Mouse (Mus musculus): ENCODE results near the gene Gm45711. TPM values are rescaled to one million over a fixed set of nuclear protein-coding genes. Genes with fewer than 3 reads are reported as not detected.
"Not testable (repeated sequence)": the region's sequence is repeated elsewhere in the genome, so short reads cannot be mapped to it uniquely, and the experiment has no call there.

Gm45711 gene
- polyA plus RNA-seq, 1 experiment, result not detected

DNA sequence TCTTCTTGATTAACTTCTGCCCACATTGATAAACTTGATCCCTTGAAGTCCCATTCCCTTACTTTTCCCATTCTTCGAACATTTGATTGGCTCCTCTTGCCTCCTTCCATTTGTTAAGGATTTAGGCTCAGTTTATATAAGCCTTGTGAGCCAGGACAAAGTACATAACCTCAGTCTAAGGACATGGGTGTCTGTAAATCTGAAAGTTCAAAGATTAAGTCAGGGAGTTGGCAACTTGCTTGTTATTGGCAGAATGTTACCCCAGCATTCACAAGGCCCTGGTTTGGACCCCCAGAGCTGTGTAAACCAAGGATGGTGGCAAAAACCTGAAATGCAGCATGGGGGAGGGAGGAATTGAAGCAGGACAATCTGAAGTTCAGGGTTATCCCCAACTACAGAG is 15.5 kb downstream of the Gm45711 start:
- TF ChIP-seq CTCF (IDR thresholded peaks at IDR 0.05; ENCODE audit: borderline replicate concordance, control insufficient read depth, extremely low read depth, insufficient read depth, low read length, poor library complexity) (no peak), POLR2A (IDR thresholded peaks at IDR 0.05; ENCODE audit: control insufficient read depth, extremely low read depth, insufficient read depth, low read length, poor library complexity) (no peak)
- Histone ChIP-seq H3K27ac (ENCODE audit: control insufficient read depth, insufficient read depth, low read length) (no peak overlapping the region), H3K36me3 (ENCODE audit: control insufficient read depth, insufficient read depth, low read length) (no peaks in the 10 kb centered on the region), H3K4me1 (replicated peaks; ENCODE audit: control insufficient read depth, insufficient read depth, low read length) (no peaks in the 10 kb centered on the region), H3K27me3 (ENCODE audit: control insufficient read depth, insufficient read depth, low read length) (no peaks in the 10 kb centered on the region), H3K4me3 (ENCODE audit: control insufficient read depth, insufficient read depth, low read length) (no peak overlapping the region)
- 86% methylated on average over 1 of the region's 1 CpGs for WGBS
- DNase-seq, result no peak

DNA sequence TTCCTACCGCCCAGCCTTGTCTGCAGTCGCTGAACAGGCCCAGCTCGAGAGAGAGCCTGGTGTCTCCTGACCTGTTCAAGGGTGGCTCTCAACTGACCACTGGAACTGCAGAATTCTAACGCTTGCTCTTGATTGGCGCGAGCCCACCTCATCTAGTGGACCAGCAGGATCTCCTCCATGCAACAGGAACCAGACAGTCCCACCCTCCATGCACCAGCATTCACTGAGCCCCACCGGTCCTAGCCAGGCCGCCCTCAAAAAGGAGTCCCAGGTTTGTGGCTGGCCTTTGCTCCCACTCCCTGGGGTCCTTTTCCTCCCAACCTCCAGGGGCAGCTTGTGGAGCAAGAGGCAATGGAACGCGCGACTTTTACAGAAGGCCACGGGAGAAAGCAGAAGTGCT is 16.8 kb downstream of the Gm45711 start, which contains the start of gene Cmtm2a:
TSS of gene Cmtm2a (minus strand) at position 101 of the 400 bp plus-strand sequence.
- H3K4me1 ChIP-seq (replicated peaks; ENCODE audit: control insufficient read depth, insufficient read depth, low read length); H3K4me3 ChIP-seq (ENCODE audit: control insufficient read depth, insufficient read depth, low read length); H3K27me3 ChIP-seq (ENCODE audit: control insufficient read depth, insufficient read depth, low read length); H3K36me3 ChIP-seq (ENCODE audit: control insufficient read depth, insufficient read depth, low read length); H3K27ac ChIP-seq (ENCODE audit: control insufficient read depth, insufficient read depth, low read length); DNase-seq: not testable (repeated sequence)
- WGBS, result 85% methylated on average over 12 of the region's 12 CpGs

DNA sequence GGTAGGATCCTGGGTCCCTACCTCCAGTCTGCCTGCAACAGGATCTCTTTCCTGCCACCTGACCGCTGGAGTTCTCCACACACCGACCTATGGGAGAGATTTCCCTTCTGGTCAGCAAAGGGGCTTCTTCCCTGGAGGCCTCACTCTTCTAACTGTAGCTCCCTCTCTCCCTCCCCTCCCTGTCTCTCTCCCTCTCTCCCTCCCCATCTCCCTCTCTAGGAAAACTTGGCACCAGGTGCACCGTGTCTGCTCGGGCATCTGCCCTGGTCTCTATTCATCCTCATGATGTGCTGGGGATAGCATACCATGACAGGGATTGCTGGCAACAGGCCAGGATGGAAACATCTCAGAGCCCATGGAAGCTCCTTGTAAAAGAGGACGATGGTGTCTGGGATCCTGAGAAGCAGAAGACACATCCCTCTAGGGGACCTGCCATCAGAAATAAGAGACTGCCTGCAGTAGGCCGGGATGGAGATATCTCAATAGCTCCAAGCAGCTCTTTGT is 40.9 kb downstream of the Gm45711 start:
- no peak for DNase-seq
- TF ChIP-seq POLR2A (IDR thresholded peaks at IDR 0.05; ENCODE audit: control insufficient read depth, extremely low read depth, insufficient read depth, low read length, poor library complexity) (no peak), CTCF (IDR thresholded peaks at IDR 0.05; ENCODE audit: borderline replicate concordance, control insufficient read depth, extremely low read depth, insufficient read depth, low read length, poor library complexity) (no peak)
- H3K36me3 ChIP-seq (ENCODE audit: control insufficient read depth, insufficient read depth, low read length), result peaks cover 7% of the 10 kb centered on the region
- no peaks in the 10 kb centered on the region for H3K27me3 ChIP-seq (ENCODE audit: control insufficient read depth, insufficient read depth, low read length)
- no peaks in the 10 kb centered on the region for H3K4me1 ChIP-seq (replicated peaks; ENCODE audit: control insufficient read depth, insufficient read depth, low read length)
- no peak overlapping the region for H3K4me3 ChIP-seq (ENCODE audit: control insufficient read depth, insufficient read depth, low read length)
- no peak overlapping the region for H3K27ac ChIP-seq (ENCODE audit: control insufficient read depth, insufficient read depth, low read length)
- 89% methylated on average over 6 of the region's 6 CpGs for WGBS

DNA sequence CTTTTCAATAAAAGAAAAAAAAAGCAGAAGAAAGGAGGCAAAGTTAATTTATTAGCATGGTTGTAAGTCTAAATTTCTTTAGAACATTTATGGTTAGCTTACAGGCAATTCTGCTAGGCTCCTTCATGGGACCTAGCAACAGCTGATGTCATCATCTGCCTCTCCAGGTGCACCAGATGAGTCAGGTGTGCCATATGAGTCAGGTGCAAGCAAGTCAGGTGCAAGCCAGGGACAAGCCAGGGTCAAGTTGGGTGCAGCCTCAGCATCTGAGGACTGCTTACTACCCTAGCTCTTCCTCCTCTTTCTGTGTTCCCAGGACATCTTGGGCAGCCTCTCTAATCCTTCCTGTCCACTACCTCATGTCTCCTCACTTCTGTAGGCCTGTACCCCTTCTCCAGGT is 41.5 kb downstream of the Gm45711 start:
- TF ChIP-seq POLR2A (IDR thresholded peaks at IDR 0.05; ENCODE audit: control insufficient read depth, extremely low read depth, insufficient read depth, low read length, poor library complexity) (no peak), CTCF (IDR thresholded peaks at IDR 0.05; ENCODE audit: borderline replicate concordance, control insufficient read depth, extremely low read depth, insufficient read depth, low read length, poor library complexity) (no peak)
- Histone ChIP-seq H3K4me1 (replicated peaks; ENCODE audit: control insufficient read depth, insufficient read depth, low read length) (no peaks in the 10 kb centered on the region), H3K36me3 (ENCODE audit: control insufficient read depth, insufficient read depth, low read length) (peaks cover 13% of the 10 kb centered on the region), H3K27ac (ENCODE audit: control insufficient read depth, insufficient read depth, low read length) (no peak overlapping the region), H3K27me3 (ENCODE audit: control insufficient read depth, insufficient read depth, low read length) (no peaks in the 10 kb centered on the region), H3K4me3 (ENCODE audit: control insufficient read depth, insufficient read depth, low read length) (no peak overlapping the region)
- DNase-seq, result no peak

DNA sequence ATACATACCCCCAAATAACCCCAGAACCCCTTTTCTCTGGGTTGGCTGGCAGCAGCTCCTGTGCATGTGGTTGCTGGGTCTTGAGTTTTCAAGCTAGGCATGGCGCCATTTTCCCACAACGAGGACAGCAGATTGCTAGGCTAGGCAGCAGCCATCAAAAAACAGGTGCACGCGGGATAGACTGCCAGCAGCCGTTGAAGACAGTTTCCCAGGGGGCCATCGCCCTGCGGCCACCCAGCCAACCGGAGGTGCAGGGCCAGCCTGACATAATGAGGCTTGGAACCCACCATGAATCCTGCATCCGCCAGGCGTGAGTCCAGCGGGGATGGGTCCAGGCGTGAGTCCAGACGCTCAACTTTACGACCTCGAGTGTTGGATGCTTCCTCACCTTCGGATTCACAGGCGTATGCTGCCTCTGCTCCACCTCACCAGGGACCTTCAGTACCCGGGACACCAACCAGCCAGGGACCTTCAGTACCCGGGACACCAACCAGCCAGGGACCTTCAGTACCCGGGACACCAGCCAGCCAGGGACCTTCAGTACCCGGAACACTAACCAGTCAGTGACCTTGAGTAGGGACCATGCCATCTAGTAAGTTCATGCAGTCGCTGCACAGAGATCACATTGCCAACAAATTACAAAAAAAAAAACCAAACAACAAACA is 45.5 kb downstream of the Gm45711 start:
- peaks cover 15% of the 10 kb centered on the region for H3K36me3 ChIP-seq (ENCODE audit: control insufficient read depth, insufficient read depth, low read length)
- WGBS, result 99% methylated on average over 22 of the region's 22 CpGs

DNA sequence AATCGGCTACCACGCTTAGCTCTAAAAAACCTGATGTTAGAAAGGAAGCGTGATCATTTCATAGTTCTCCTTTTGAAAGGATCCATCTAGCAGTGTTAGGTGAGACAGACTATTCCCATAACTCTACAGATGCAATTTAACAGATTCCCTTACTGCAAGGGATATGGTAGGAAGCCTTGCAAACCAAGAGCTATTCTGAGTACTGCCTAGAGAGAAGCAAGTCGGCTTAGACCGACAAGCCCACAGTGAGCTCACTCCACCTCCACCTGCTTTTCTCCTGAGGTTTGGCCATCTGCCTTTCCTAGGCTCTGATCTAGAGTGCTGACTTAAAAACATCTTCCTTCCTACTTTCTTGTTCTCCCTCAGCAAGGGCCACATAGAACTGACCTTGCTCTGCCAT is 48.1 kb downstream of the Gm45711 start:
- H3K36me3 ChIP-seq (ENCODE audit: control insufficient read depth, insufficient read depth, low read length), result peaks cover 25% of the 10 kb centered on the region
- not testable (repeated sequence) for H3K4me3 ChIP-seq (ENCODE audit: control insufficient read depth, insufficient read depth, low read length); DNase-seq; H3K4me1 ChIP-seq (replicated peaks; ENCODE audit: control insufficient read depth, insufficient read depth, low read length); H3K27me3 ChIP-seq (ENCODE audit: control insufficient read depth, insufficient read depth, low read length); H3K27ac ChIP-seq (ENCODE audit: control insufficient read depth, insufficient read depth, low read length)
- WGBS, result 94% methylated on average over 5 of the region's 5 CpGs

More for the DNA sequence above, 45.5 kb downstream of the Gm45711 start:
- H3K4me1 ChIP-seq (replicated peaks; ENCODE audit: control insufficient read depth, insufficient read depth, low read length); H3K27ac ChIP-seq (ENCODE audit: control insufficient read depth, insufficient read depth, low read length); H3K27me3 ChIP-seq (ENCODE audit: control insufficient read depth, insufficient read depth, low read length); DNase-seq; H3K4me3 ChIP-seq (ENCODE audit: control insufficient read depth, insufficient read depth, low read length): not testable (repeated sequence)

DNA sequence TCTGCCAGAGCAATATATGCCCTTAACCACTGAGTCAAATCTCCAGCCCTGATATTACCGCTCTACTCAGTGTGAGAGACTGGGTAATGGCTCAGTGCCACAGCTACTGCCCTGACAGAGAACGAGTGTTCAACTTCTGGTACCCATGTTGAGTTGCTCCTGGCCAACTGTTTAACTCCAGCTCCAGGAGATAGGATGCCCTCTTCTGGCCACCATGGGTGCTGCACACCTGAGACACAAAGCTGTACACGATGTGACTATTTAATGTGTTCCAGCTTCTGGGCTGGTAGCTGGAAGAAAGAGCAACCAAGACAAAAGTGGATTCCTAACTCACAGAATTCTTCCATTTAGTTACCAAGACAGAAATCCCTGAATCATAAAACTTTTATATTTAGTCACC is 56.9 kb downstream of the Gm45711 start:
- peak; percentile 59 for DNase-seq
- TF ChIP-seq POLR2A (IDR thresholded peaks at IDR 0.05; ENCODE audit: control insufficient read depth, extremely low read depth, insufficient read depth, low read length, poor library complexity) (no peak), CTCF (IDR thresholded peaks at IDR 0.05; ENCODE audit: borderline replicate concordance, control insufficient read depth, extremely low read depth, insufficient read depth, low read length, poor library complexity) (no peak)
- WGBS, result 90% methylated on average over 3 of the region's 3 CpGs

More for the DNA sequence above, 56.9 kb downstream of the Gm45711 start:
- no peaks in the 10 kb centered on the region for H3K27me3 ChIP-seq (ENCODE audit: control insufficient read depth, insufficient read depth, low read length)
- H3K36me3 ChIP-seq (ENCODE audit: control insufficient read depth, insufficient read depth, low read length), result peaks cover 5% of the 10 kb centered on the region
- no peak overlapping the region for H3K4me3 ChIP-seq (ENCODE audit: control insufficient read depth, insufficient read depth, low read length)
- no peak overlapping the region for H3K27ac ChIP-seq (ENCODE audit: control insufficient read depth, insufficient read depth, low read length)
- H3K4me1 ChIP-seq (replicated peaks; ENCODE audit: control insufficient read depth, insufficient read depth, low read length), result peaks cover 7% of the 10 kb centered on the region
